Mouse (Mus musculus) small intestine, adult 2 months (tissue): Measurements from ENCODE around the gene Nelfcd. TPM values are rescaled to one million over a fixed set of nuclear protein-coding genes. Genes with fewer than 3 reads are reported as not detected.

Experiments used
- H3K27ac ChIP-seq: fragments of 200-500 bp; 2 replicates; pipeline ENCODE4 v1.5.1; 2012; ENCODE audit warnings: low read depth, low read length, control low read depth, inconsistent platforms; ENCODE audit not compliant: insufficient read depth
- H3K27me3 ChIP-seq: fragments of 200-500 bp; 2 replicates; pipeline ENCODE4 v1.6.1; 2012; ENCODE audit warnings: mild to moderate bottlenecking, moderate library complexity, low read length, inconsistent platforms; ENCODE audit not compliant: control insufficient read depth, insufficient read depth
- H3K36me3 ChIP-seq: fragments of 200-500 bp; 2 replicates; pipeline ENCODE4 v1.6.1; 2012; ENCODE audit warnings: mild to moderate bottlenecking, low read length, control low read depth, inconsistent platforms; ENCODE audit not compliant: control insufficient read depth, insufficient read depth
- H3K4me1 ChIP-seq: fragments of 200-500 bp; 2 replicates; pipeline ENCODE4 v1.6.1; 2012; ENCODE audit warnings: low read length, inconsistent platforms, mixed read lengths; ENCODE audit not compliant: control insufficient read depth, insufficient read depth, insufficient read length
- H3K4me3 ChIP-seq: fragments of 200-500 bp; 2 replicates; pipeline ENCODE4 v1.5.1; 2012; ENCODE audit warnings: low read depth, mild to moderate bottlenecking, control low read depth, inconsistent platforms, low read length, moderate library complexity
- CTCF ChIP-seq: fragments of 200-500 bp; IDR thresholded peaks from 2 replicates; pipeline ENCODE4 v1.5.1; 2012; ENCODE audit warnings: low read depth, mild to moderate bottlenecking, control low read depth, inconsistent platforms, low read length, moderate library complexity, mixed read lengths; ENCODE audit not compliant: insufficient replicate concordance, insufficient read length; ENCODE audit errors: extremely low read depth
- POLR2A ChIP-seq: fragments of 200-500 bp; IDR thresholded peaks from 2 replicates; pipeline ENCODE4 v1.6.1; 2012; ENCODE audit warnings: low read depth, mild to moderate bottlenecking, control low read depth, inconsistent platforms, low read length, moderate library complexity
- WGBS: fragments of 180-500 bp; shearing (Covaris S2); methylation state at CpG from one replicate; pipeline ENCODE4 v1.1.7; 2018; 5-methylcytosine and 5-hydroxymethylcytosine counted together
- polyA plus RNA-seq: library from polyadenylated mRNA; depleted of rRNA; stranded (reverse); fragments of >200 nt; gene quantifications from 2 replicates; pipeline ENCODE4 v1.2.3, GENCODE M21; 2012

The Nelfcd gene
- polyA plus RNA-seq, 1 experiment = 50.4 TPM

DNA sequence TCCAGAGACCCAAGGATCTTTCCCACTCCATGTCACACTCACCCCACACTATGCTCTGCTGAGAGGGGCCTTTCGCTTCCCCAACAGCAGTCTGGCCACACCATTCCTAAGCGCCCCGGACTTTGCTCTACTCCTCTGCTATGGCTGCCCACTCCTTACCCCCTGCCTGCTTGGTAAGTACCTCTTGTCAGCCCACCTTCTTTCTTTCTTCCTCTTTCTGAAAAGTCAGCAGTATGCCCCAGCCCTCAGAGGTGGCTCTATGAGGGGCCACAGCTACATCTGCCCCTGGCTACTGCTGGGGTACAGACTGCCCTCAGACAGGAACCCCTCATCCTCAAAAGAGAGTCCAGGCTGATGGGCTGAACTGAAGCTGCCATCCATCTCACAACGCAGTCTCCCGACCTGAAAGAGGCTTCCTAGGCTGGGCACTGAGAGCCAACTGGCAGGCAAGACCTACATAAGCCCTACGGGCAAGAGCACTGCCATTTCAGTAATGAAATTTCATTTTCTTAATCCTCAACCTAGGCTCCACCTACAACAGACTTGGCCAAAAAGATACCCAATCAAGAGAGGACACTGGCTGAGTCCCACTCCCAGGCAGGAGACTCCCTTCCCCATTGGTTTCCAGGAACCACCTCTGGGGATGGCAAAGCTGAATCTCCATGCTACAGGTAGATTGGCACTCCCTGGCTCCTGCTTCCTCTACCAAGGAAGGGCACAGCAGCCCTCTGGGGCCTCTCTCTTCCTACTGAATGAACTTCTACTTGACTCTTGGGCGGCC, 21.5 kb downstream of the Nelfcd start:
- TF ChIP-seq CTCF (no peak), POLR2A (no peak)
- H3K36me3 ChIP-seq = peaks cover 30% of the 10 kb centered on the region
- H3K4me3 ChIP-seq = peak overlapping the region; percentile 86
- 80% methylated on average over 7 of the region's 7 CpGs for WGBS
- no peaks in the 10 kb centered on the region for H3K27me3 ChIP-seq
- H3K27ac ChIP-seq = peak overlapping the region; percentile 81
- H3K4me1 ChIP-seq = peaks cover 26% of the 10 kb centered on the region

- Histone ChIP-seq H3K27me3 (no peaks in the 10 kb centered on the region), H3K36me3 (peaks cover 25% of the 10 kb centered on the region), H3K4me3 (peak overlapping the region; percentile 86), H3K27ac (peak overlapping the region; percentile 81), H3K4me1 (peaks cover 30% of the 10 kb centered on the region)
- no peak; the same call in 1 of the 2 replicates for TF ChIP-seq POLR2A
- no peak for TF ChIP-seq CTCF
- WGBS = 32% methylated on average over 4 of the region's 4 CpGs
Observed at GRCm38 (mm10) chr2:174437697-174437982, 22.0 kb downstream of the Nelfcd start.

DNA sequence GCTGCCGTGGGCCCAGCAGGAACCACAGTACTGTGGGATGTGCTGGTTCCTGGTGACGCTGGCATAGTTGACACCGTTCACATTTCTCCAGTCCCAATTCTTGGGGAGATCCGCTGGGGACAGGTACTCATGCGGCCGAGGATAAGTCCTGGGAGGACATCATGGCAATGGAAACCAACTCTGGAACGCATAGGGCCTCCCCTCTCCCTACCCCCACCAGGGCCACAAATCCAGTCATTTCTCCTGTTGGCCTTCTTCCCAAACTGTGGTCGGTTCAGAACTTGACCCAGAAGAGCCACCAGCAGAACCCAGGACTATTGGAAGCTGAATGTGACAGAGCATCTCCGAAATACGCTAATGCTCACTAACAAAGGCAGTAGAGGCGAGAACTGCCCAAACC, 22.6 kb downstream of the Nelfcd start:
- WGBS = 41% methylated on average over 11 of the region's 11 CpGs
- no peaks in the 10 kb centered on the region for H3K27me3 ChIP-seq
- peaks cover 30% of the 10 kb centered on the region for H3K4me1 ChIP-seq
- H3K4me3 ChIP-seq = peak overlapping the region; percentile 86
- TF ChIP-seq POLR2A (no peak), CTCF (no peak)
- peaks cover 22% of the 10 kb centered on the region for H3K36me3 ChIP-seq
- peak overlapping the region; percentile 81 for H3K27ac ChIP-seq

DNA sequence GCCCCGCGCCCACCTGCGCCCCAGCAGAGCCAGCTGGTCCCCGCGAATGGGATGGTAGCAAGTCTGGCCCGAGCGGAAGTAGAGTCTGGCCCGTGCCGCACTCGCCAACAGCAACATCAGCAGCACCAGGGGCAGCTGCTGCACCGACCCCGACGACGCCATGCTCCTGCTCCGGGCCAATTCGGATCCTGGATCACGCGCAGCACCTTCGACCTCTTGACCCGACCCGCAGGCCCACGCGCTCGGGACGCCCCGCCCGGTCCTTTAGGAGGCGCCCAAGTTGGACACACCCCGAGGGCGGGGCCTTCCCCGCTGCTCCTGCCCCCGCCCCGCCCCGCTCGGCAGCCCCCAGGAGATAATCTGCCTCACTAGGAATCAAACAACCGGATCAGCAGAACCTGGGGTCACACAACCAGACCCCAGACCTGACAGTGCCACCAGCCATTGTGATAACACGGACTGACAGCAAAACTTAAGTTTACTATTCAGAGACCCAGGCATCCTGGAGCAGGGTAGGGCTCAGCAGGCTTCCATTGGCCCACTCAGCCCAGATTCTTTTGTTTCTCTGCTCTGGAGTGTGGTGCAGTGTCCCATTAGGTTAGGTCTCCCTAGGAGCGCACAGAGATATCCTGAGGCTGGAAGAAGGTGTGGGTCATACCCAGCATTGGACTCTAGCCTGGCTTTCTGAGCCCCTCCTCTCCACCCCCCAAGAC, 23.3 kb downstream of the Nelfcd start, which contains the start of gene Ctsz:
Gene Ctsz (minus strand): TSS at position 303 of the 713 bp plus-strand sequence.
- H3K4me3 ChIP-seq = peak within 1 kb of the TSS; percentile 86
- H3K4me1 ChIP-seq = peaks cover 30% of the 10 kb centered on the region
- TF ChIP-seq POLR2A = peak; percentile 40
- TF ChIP-seq CTCF = no peak
- peak within 1 kb of the TSS; percentile 81 for H3K27ac ChIP-seq
- no peaks in the 10 kb centered on the region for H3K27me3 ChIP-seq
- WGBS = 2% methylated on average over 38 of the region's 38 CpGs
- peaks cover 15% of the 10 kb centered on the region for H3K36me3 ChIP-seq

- WGBS = 75% methylated on average over 5 of the region's 5 CpGs
- H3K27me3 ChIP-seq = no peaks in the 10 kb centered on the region
- peaks cover 14% of the 10 kb centered on the region for H3K36me3 ChIP-seq
- no peak overlapping the region for H3K4me3 ChIP-seq
- no peak for TF ChIP-seq POLR2A
- no peak for TF ChIP-seq CTCF
- H3K27ac ChIP-seq = no peak overlapping the region; the same call in 1 of the 2 replicates
- H3K4me1 ChIP-seq = peaks cover 30% of the 10 kb centered on the region
Observed at GRCm38 (mm10) chr2:174439450-174439838, 23.8 kb downstream of the Nelfcd start.

- H3K27me3 ChIP-seq = no peaks in the 10 kb centered on the region
- TF ChIP-seq POLR2A (no peak), CTCF (no peak)
Observed at GRCm38 (mm10) chr2:174439961-174440360, 24.4 kb downstream of the Nelfcd start.

DNA sequence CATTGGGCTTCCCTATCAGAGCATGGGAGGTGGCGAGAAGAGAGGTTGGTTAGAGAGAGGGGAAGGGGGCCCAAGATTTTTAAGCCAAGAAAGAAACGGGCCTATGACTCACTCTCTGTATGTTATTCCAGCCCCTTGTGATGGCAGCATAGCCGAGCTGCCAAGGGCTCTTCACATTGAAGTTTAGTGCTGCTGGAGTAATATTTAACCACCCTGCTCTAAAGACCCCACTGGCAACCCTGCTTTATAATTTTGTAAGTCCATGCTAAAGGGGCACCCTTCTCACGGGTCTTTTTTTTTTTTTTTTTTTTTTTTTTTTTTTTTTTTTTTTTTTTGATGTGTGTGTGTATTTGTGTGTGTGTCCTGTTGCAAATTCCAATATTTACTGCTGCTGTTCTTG, 26.3 kb downstream of the Nelfcd start:
- no peaks in the 10 kb centered on the region for H3K27me3 ChIP-seq
- H3K36me3 ChIP-seq = no peaks in the 10 kb centered on the region
- no peak overlapping the region for H3K27ac ChIP-seq
- 49% methylated on average over 4 of the region's 4 CpGs for WGBS
- TF ChIP-seq CTCF (no peak), POLR2A (no peak)
- peaks cover 23% of the 10 kb centered on the region for H3K4me1 ChIP-seq
- no peak overlapping the region for H3K4me3 ChIP-seq

More at GRCm38 (mm10) chr2:174439961-174440360, 24.4 kb downstream of the Nelfcd start:
- H3K36me3 ChIP-seq = peaks cover 9% of the 10 kb centered on the region
- WGBS = 71% methylated on average over 9 of the region's 9 CpGs
- H3K4me1 ChIP-seq = peaks cover 30% of the 10 kb centered on the region
- no peak overlapping the region for H3K27ac ChIP-seq
- no peak overlapping the region for H3K4me3 ChIP-seq
